10 mouse cellular contexts compared by ENCODE assay signal in genomic region chr13:58066081-58066495, GRCm38 (mm10). TPM values are rescaled to one million over a fixed set of nuclear protein-coding genes. Genes with fewer than 3 reads are reported as not detected.
A peak's percentile ranks its signal among the peaks of the same experiment; 100 is the strongest.
DNase-seq lines count a peak whose midpoint lies in the region; ATAC-seq and TF ChIP-seq lines count a peak whose summit lies in the region.
"Had no signal": no experiment of that assay in that cellular context is flagged by ENCODE, and none has a peak within 500 bp of the region (broad histone marks: within the 10 kb centered on the region; RNA-seq: fewer than 3 reads in every experiment).

No protein-coding gene starts in this region.

- no peak overlapping the region for H3K9ac ChIP-seq in hindbrain, embryonic 12.5 days
- H3K9ac ChIP-seq in kidney, embryonic 16.5 days (replicated peaks; ENCODE audit: low read length): 0 out of 2 replicates have a peak overlapping the region, but pooled peaks have one; percentile 17
- H3K9ac ChIP-seq: midbrain, embryonic 15.5 days had no signal

- peak overlapping the region; percentile 29 for H3K27ac ChIP-seq in hindbrain, embryonic 10.5 days
- H3K27ac ChIP-seq in hindbrain, embryonic 12.5 days: no peak overlapping the region
- peak overlapping the region; percentile 96 for H3K27ac ChIP-seq in kidney, embryonic 16.5 days (ENCODE audit: low read length)
- H3K27ac ChIP-seq in midbrain, embryonic 10.5 days (replicated peaks): no peak overlapping the region; the same call in 1 of the 2 replicates
- H3K27ac ChIP-seq: midbrain, embryonic 15.5 days had no signal

- no peak overlapping the region for H3K4me3 ChIP-seq in hindbrain, embryonic 10.5 days
- H3K4me3 ChIP-seq in hindbrain, embryonic 12.5 days: no peak overlapping the region
- H3K4me3 ChIP-seq in E14TG2a.4 (replicated peaks; ENCODE audit: low read length): peak overlapping the region; percentile 64
- no peak overlapping the region for H3K4me3 ChIP-seq in kidney, embryonic 16.5 days (ENCODE audit: low read length)
- H3K4me3 ChIP-seq in midbrain, embryonic 10.5 days: no peak overlapping the region
- H3K4me3 ChIP-seq: midbrain, embryonic 15.5 days had no signal

- peaks cover 8% of the 10 kb centered on the region for H3K36me3 ChIP-seq in hindbrain, embryonic 10.5 days
- H3K36me3 ChIP-seq in hindbrain, embryonic 12.5 days: peaks cover 12% of the 10 kb centered on the region
- no peaks in the 10 kb centered on the region for H3K36me3 ChIP-seq in E14TG2a.4 (ENCODE audit: insufficient read depth, low read length)
- peaks cover 15% of the 10 kb centered on the region for H3K36me3 ChIP-seq in kidney, embryonic 16.5 days (ENCODE audit: insufficient read depth, low read length)
- H3K36me3 ChIP-seq in midbrain, embryonic 10.5 days: peaks cover 10% of the 10 kb centered on the region; the same call in 1 of the 2 replicates

- no peak for ATAC-seq in hindbrain, embryonic 12.5 days (ENCODE audit: low FRiP score)
- ATAC-seq in kidney, embryonic 16.5 days (ENCODE audit: low FRiP score, low TSS enrichment): peak; percentile 40
- ATAC-seq in granulocyte monocyte progenitor cell, adult 5-6 weeks (replicated peaks; ENCODE audit: poor library complexity, severe bottlenecking): no peak
- ATAC-seq: forebrain, embryonic 14.5 days; midbrain, embryonic 15.5 days had no signal

- no peak for TF ChIP-seq CTCF in E14TG2a.4 (conservative IDR thresholded peaks at IDR 0.05; ENCODE audit: low read length)

- no peaks in the 10 kb centered on the region for H3K27me3 ChIP-seq in hindbrain, embryonic 10.5 days (ENCODE audit: insufficient read depth, poor library complexity, severe bottlenecking)
- no peaks in the 10 kb centered on the region for H3K27me3 ChIP-seq in hindbrain, embryonic 12.5 days
- peaks cover 36% of the 10 kb centered on the region for H3K27me3 ChIP-seq in E14TG2a.4 (ENCODE audit: insufficient read depth, low read length)
- H3K27me3 ChIP-seq in kidney, embryonic 16.5 days (ENCODE audit: insufficient read depth, low read length): no peaks in the 10 kb centered on the region
- H3K27me3 ChIP-seq in midbrain, embryonic 10.5 days (ENCODE audit: low read depth, poor library complexity, severe bottlenecking): no peaks in the 10 kb centered on the region
- H3K27me3 ChIP-seq: midbrain, embryonic 15.5 days had no signal

- no peak overlapping the region for H3K4me2 ChIP-seq in hindbrain, embryonic 12.5 days (replicated peaks)
- H3K4me2 ChIP-seq in kidney, embryonic 16.5 days (replicated peaks; ENCODE audit: low read depth, low read length): peak overlapping the region; percentile 34; the same call in 1 of the 2 replicates
- H3K4me2 ChIP-seq: midbrain, embryonic 15.5 days had no signal

- DNase-seq in hindbrain, embryonic 10.5 days (ENCODE audit: low spot score): no peak
- peak; percentile 61 for DNase-seq in brain, adult 2 months (ENCODE audit: low read depth, low spot score)
- DNase-seq in cerebellum, postnatal 25 days: no peak
- DNase-seq in midbrain, embryonic 10.5 days (ENCODE audit: low spot score): no peak

- 85% methylated on average over 13 of the region's 13 CpGs for WGBS in hindbrain, embryonic 10.5 days
- WGBS in hindbrain, embryonic 12.5 days: 84% methylated on average over 13 of the region's 13 CpGs
- 41% methylated on average over 13 of the region's 13 CpGs for WGBS in kidney, embryonic 16.5 days
- 85% methylated on average over 13 of the region's 13 CpGs for WGBS in midbrain, embryonic 10.5 days

- no peaks in the 10 kb centered on the region for H3K9me3 ChIP-seq in hindbrain, embryonic 10.5 days
- H3K9me3 ChIP-seq in hindbrain, embryonic 12.5 days (replicated peaks): no peaks in the 10 kb centered on the region
- no peaks in the 10 kb centered on the region for H3K9me3 ChIP-seq in E14TG2a.4 (ENCODE audit: low read length)
- H3K9me3 ChIP-seq in kidney, embryonic 16.5 days (ENCODE audit: low read length): no peaks in the 10 kb centered on the region
- H3K9me3 ChIP-seq in midbrain, embryonic 10.5 days (replicated peaks): no peaks in the 10 kb centered on the region
- H3K9me3 ChIP-seq: midbrain, embryonic 15.5 days had no signal

- peaks cover 41% of the 10 kb centered on the region for H3K4me1 ChIP-seq in hindbrain, embryonic 10.5 days (replicated peaks)
- H3K4me1 ChIP-seq in hindbrain, embryonic 12.5 days: peaks cover 7% of the 10 kb centered on the region; the same call in 1 of the 2 replicates
- peaks cover 69% of the 10 kb centered on the region for H3K4me1 ChIP-seq in E14TG2a.4 (replicated peaks; ENCODE audit: low read depth, low read length)
- H3K4me1 ChIP-seq in kidney, embryonic 16.5 days (ENCODE audit: insufficient read depth, low read length): peaks cover 52% of the 10 kb centered on the region
- H3K4me1 ChIP-seq in midbrain, embryonic 10.5 days: peaks cover 26% of the 10 kb centered on the region

RNA-seq across cellular contexts. Expression of gene Klhl3, which starts 47.3 kb away (rescaled TPM):
- 1.9 and 3.4 TPM in 2 replicates for polyA plus RNA-seq in hindbrain, embryonic 10.5 days (2016; fragmentation: Nextera tagmentation; extraction: Ambion mirVana)
- polyA plus RNA-seq in hindbrain, embryonic 12.5 days (2016; fragmentation: Nextera tagmentation; extraction: Ambion mirVana): 5.8 and 6.3 TPM in 2 replicates
- polyA plus RNA-seq in kidney, embryonic 16.5 days (2015; fragmentation: Nextera tagmentation; extraction: Ambion mirVana): 8.2 and 9.2 TPM in 2 replicates
- total RNA-seq in granulocyte monocyte progenitor cell, adult 5-6 weeks (2014; fragmentation: Nextera tagmentation): 7.4 and 7.8 TPM in 2 replicates
- 4.1 and 4.9 TPM in 2 replicates for total RNA-seq in granulocyte monocyte progenitor cell, adult 5-6 weeks (2017)
- polyA plus RNA-seq in midbrain, embryonic 10.5 days (2016; fragmentation: Nextera tagmentation; extraction: Ambion mirVana): 2.1 and 2.9 TPM in 2 replicates

Comparison
In these comparisons a context has a peak if more than half of its experiments do, and no peak if none do; other contexts are left out.
1. H3K27ac ChIP-seq: peak in hindbrain, embryonic 10.5 days (single experiment) and kidney, embryonic 16.5 days (single experiment); none in hindbrain, embryonic 12.5 days (single experiment) and midbrain, embryonic 10.5 days (single experiment).